Mouse (Mus musculus): ENCODE results near the gene Ntrk1. TPM values are rescaled to one million over a fixed set of nuclear protein-coding genes. Genes with fewer than 3 reads are reported as not detected.

Ntrk1 gene
- polyA plus RNA-seq, 1 experiment from 2014 or later = 0.97 TPM

GRCm38 (mm10) chr3:87796736-87797334 lies 1.9 kb upstream of the Ntrk1 start, which contains the start of gene Insrr:
Gene Insrr, plus strand, starts transcription at chr3:87796951.
- H3K4me3 ChIP-seq (ENCODE audit: low read depth, low read length) = peak within 1 kb of the TSS; percentile 22
- ATAC-seq (ENCODE audit: insufficient number of reproducible peaks, insufficient read depth, low FRiP score, low read depth) = no peak
- peaks cover 52% of the 10 kb centered on the region for H3K27me3 ChIP-seq (ENCODE audit: control insufficient read depth, insufficient read depth, low read length)
- peak within 1 kb of the TSS; percentile 58 for H3K4me2 ChIP-seq (replicated peaks; ENCODE audit: low read depth, low read length)
- peak within 1 kb of the TSS; percentile 30; the same call in 1 of the 2 replicates for H3K9ac ChIP-seq (replicated peaks; ENCODE audit: low read depth, low read length)
- no peaks in the 10 kb centered on the region for H3K36me3 ChIP-seq (ENCODE audit: control insufficient read depth, insufficient read depth, low read length)
- H3K27ac ChIP-seq (ENCODE audit: low read length) = no peak within 1 kb of the TSS
- peaks cover 3% of the 10 kb centered on the region; the same call in 1 of the 2 replicates for H3K4me1 ChIP-seq (ENCODE audit: control insufficient read depth, insufficient read depth, low read length)
- no peaks in the 10 kb centered on the region for H3K9me3 ChIP-seq (ENCODE audit: control insufficient read depth, low read depth, low read length)
- under 1% methylated on average over 29 of the region's 29 CpGs for WGBS

DNA sequence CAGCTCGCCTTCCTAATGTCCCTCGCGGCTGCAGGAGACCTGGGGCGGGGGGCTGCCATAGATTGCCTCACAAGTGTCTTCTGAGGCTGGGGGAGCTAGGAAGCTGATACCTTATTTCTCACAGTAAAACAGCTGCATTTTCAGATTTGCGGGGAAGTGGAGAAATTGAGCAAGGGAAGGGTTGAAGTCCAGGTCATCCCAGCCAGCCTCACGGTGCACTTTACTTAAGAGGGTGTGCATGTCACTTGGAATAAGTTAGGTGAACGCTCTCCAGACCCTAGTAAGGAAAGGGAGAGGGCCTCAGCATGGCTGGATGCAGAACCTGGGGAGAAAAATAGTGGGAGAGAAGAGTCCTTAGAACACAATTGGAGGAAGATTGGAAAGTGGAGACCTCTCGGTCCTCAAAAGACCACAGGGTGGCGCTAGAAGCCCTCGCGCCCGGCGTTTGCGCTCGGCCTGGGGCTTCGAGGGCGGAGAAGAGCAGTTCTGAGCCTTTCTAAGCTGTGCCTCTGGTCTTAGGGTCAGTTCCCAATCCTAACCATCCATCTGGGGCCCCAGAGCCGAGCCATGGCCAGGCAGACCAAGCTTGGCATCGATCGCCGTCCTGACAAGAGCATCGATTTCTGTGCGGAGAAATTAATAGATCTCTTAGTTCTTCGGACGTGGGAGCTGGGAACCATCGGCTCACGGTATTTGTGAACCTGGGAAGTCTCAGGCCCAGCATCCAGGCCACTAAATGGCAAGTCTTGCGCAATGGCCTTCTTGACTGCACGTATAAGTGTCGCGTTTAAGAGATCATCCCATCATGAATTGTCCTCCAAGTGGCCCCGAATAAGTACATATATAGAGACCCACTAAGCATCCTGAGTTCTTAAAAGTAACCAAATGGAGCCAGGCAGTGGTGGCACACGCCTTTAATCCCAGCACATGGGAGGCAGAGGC lies 645 bp upstream of the Ntrk1 start:
- peak overlapping the region; percentile 34 for H3K4me2 ChIP-seq (replicated peaks; ENCODE audit: low read depth, low read length)
- H3K9ac ChIP-seq (replicated peaks; ENCODE audit: low read depth, low read length) = no peak overlapping the region
- ATAC-seq (ENCODE audit: insufficient number of reproducible peaks, insufficient read depth, low FRiP score, low read depth) = no peak
- peaks cover 3% of the 10 kb centered on the region; the same call in 1 of the 2 replicates for H3K4me1 ChIP-seq (ENCODE audit: control insufficient read depth, insufficient read depth, low read length)
- H3K36me3 ChIP-seq (ENCODE audit: control insufficient read depth, insufficient read depth, low read length) = no peaks in the 10 kb centered on the region
- no peak overlapping the region for H3K27ac ChIP-seq (ENCODE audit: low read length)
- no peaks in the 10 kb centered on the region for H3K9me3 ChIP-seq (ENCODE audit: control insufficient read depth, low read depth, low read length)
- WGBS = 16% methylated on average over 33 of the region's 33 CpGs
- peaks cover 50% of the 10 kb centered on the region for H3K27me3 ChIP-seq (ENCODE audit: control insufficient read depth, insufficient read depth, low read length)
- H3K4me3 ChIP-seq (ENCODE audit: low read depth, low read length) = peak overlapping the region; percentile 20

- no peaks in the 10 kb centered on the region for H3K9me3 ChIP-seq (ENCODE audit: control insufficient read depth, low read depth, low read length)
- H3K4me3 ChIP-seq (ENCODE audit: low read depth, low read length) = no peak overlapping the region
- H3K4me1 ChIP-seq (ENCODE audit: control insufficient read depth, insufficient read depth, low read length) = peaks cover 19% of the 10 kb centered on the region
- H3K9ac ChIP-seq (replicated peaks; ENCODE audit: low read depth, low read length) = no peak overlapping the region
- peaks cover 20% of the 10 kb centered on the region for H3K27me3 ChIP-seq (ENCODE audit: control insufficient read depth, insufficient read depth, low read length)
- 36% methylated on average over 5 of the region's 5 CpGs for WGBS
- H3K36me3 ChIP-seq (ENCODE audit: control insufficient read depth, insufficient read depth, low read length) = no peaks in the 10 kb centered on the region
- H3K27ac ChIP-seq (ENCODE audit: low read length) = no peak overlapping the region
- no peak overlapping the region for H3K4me2 ChIP-seq (replicated peaks; ENCODE audit: low read depth, low read length)
- no peak for ATAC-seq (ENCODE audit: insufficient number of reproducible peaks, insufficient read depth, low FRiP score, low read depth)
These were observed 5.2 kb downstream of the Ntrk1 start for GRCm38 (mm10) chr3:87789768-87790167.

GRCm38 (mm10) chr3:87789248-87789647 lies 5.7 kb downstream of the Ntrk1 start:
- WGBS = 67% methylated on average over 1 of the region's 1 CpGs
- no peak for ATAC-seq (ENCODE audit: insufficient number of reproducible peaks, insufficient read depth, low FRiP score, low read depth)
- peaks cover 15% of the 10 kb centered on the region for H3K27me3 ChIP-seq (ENCODE audit: control insufficient read depth, insufficient read depth, low read length)

DNA sequence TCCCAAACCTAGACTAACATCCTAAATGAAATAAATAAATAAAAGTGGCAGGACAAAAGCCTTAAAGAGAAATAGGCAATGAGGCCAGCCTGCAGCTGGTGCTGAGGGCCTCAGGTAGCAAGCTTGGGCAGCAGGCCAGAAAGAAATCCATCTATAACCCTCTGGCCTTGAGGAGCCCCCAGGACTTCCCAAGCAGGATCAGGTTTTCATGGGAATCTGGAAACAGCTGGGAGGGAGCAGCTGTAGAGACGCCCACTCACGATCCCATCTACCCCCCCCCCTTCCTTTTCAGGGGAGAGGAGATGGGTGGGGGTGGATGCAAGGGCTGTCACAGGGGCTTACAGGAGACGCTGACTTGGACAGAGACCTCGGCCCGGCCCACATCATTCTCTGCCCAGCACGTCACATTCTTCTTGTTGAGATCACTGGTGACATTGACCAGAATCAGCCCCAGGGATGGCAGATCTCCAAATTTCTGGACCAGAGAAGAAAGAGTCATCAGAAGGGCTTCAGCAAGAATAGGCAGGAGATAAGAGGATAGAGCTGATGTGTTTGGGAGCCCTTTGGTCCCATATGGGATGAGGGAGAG lies 9.2 kb downstream of the Ntrk1 start:
- ATAC-seq (ENCODE audit: insufficient number of reproducible peaks, insufficient read depth, low FRiP score, low read depth) = no peak
- Histone ChIP-seq H3K36me3 (ENCODE audit: control insufficient read depth, insufficient read depth, low read length) (no peaks in the 10 kb centered on the region), H3K9me3 (ENCODE audit: control insufficient read depth, low read depth, low read length) (no peaks in the 10 kb centered on the region), H3K9ac (replicated peaks; ENCODE audit: low read depth, low read length) (no peak overlapping the region), H3K4me3 (ENCODE audit: low read depth, low read length) (no peak overlapping the region), H3K27ac (ENCODE audit: low read length) (0 out of 2 replicates have a peak overlapping the region, but pooled peaks have one; percentile 21), H3K4me2 (replicated peaks; ENCODE audit: low read depth, low read length) (no peak overlapping the region), H3K4me1 (ENCODE audit: control insufficient read depth, insufficient read depth, low read length) (peaks cover 21% of the 10 kb centered on the region), H3K27me3 (ENCODE audit: control insufficient read depth, insufficient read depth, low read length) (no peaks in the 10 kb centered on the region)
- 29% methylated on average over 6 of the region's 6 CpGs for WGBS

More at GRCm38 (mm10) chr3:87789248-87789647, 5.7 kb downstream of the Ntrk1 start:
- no peak overlapping the region for H3K27ac ChIP-seq (ENCODE audit: low read length)
- H3K4me1 ChIP-seq (ENCODE audit: control insufficient read depth, insufficient read depth, low read length) = peaks cover 19% of the 10 kb centered on the region
- no peaks in the 10 kb centered on the region for H3K9me3 ChIP-seq (ENCODE audit: control insufficient read depth, low read depth, low read length)
- no peak overlapping the region for H3K4me3 ChIP-seq (ENCODE audit: low read depth, low read length)
- H3K36me3 ChIP-seq (ENCODE audit: control insufficient read depth, insufficient read depth, low read length) = no peaks in the 10 kb centered on the region
- no peak overlapping the region for H3K9ac ChIP-seq (replicated peaks; ENCODE audit: low read depth, low read length)
- H3K4me2 ChIP-seq (replicated peaks; ENCODE audit: low read depth, low read length) = no peak overlapping the region

DNA sequence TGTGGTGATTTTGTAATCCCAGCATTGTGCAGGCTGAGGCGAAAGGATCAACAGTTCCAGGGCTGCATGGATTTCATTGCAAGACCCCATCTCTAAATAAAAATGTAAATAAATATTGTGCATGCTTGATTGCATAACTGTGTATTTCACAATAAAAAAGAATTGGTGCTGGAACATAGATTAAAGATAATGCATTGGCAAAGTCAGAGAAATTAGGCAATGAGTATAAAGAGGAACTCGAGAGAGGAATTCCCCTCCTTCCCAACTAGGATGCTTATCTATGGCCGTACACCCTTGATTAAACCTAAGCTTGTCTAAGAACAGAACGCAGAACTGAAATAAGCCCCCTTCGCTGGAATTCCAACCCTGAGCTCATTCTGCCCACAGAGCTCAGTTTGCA lies 9.8 kb downstream of the Ntrk1 start:
- no peaks in the 10 kb centered on the region for H3K36me3 ChIP-seq (ENCODE audit: control insufficient read depth, insufficient read depth, low read length)
- ATAC-seq (ENCODE audit: insufficient number of reproducible peaks, insufficient read depth, low FRiP score, low read depth) = no peak
- no peak overlapping the region for H3K4me2 ChIP-seq (replicated peaks; ENCODE audit: low read depth, low read length)
- no peak overlapping the region for H3K9ac ChIP-seq (replicated peaks; ENCODE audit: low read depth, low read length)
- no peaks in the 10 kb centered on the region for H3K9me3 ChIP-seq (ENCODE audit: control insufficient read depth, low read depth, low read length)
- no peak overlapping the region for H3K27ac ChIP-seq (ENCODE audit: low read length)
- peaks cover 21% of the 10 kb centered on the region for H3K4me1 ChIP-seq (ENCODE audit: control insufficient read depth, insufficient read depth, low read length)
- H3K4me3 ChIP-seq (ENCODE audit: low read depth, low read length) = no peak overlapping the region
- no peaks in the 10 kb centered on the region for H3K27me3 ChIP-seq (ENCODE audit: control insufficient read depth, insufficient read depth, low read length)
- 49% methylated on average over 5 of the region's 5 CpGs for WGBS

DNA sequence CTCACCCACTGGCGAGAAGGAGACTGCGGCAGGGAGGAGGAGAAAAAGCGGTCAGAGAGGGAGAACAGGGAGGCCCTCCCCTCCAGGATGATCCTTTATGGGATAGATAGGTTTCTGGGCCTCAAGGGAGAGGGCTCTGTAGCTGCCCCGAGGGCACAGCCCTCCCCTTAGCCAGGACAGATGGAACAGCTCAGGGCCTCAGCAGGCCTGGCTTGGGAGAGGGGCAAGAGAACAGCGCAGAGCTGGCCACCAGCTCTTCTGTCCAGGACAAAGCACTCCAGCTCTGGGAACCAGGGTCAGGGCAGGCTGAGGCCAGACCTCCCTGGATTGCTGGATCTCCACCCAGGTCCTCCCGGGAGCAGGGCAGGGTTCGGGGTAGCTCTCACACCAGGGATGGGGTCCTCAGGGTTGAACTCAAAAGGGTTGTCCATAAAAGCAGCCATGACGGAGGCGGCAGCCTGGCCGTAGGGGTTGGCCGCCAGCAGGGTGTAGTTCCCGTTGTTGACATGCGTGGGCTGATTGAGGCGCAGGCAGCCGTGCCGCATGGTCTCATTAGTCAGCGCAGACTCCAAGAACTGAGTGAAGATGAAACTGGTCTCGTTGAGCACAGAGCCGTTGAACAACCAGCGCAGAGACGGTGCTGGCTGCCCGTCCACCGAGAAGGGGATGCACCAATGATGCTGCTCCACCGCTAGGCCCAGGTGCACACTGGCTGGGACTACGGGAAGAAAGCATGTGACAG lies 11.5 kb downstream of the Ntrk1 start:
- no peaks in the 10 kb centered on the region for H3K9me3 ChIP-seq (ENCODE audit: control insufficient read depth, low read depth, low read length)
- H3K4me3 ChIP-seq (ENCODE audit: low read depth, low read length) = no peak overlapping the region
- no peak for ATAC-seq (ENCODE audit: insufficient number of reproducible peaks, insufficient read depth, low FRiP score, low read depth)
- 81% methylated on average over 25 of the region's 25 CpGs for WGBS
- H3K27ac ChIP-seq (ENCODE audit: low read length) = no peak overlapping the region
- H3K27me3 ChIP-seq (ENCODE audit: control insufficient read depth, insufficient read depth, low read length) = no peaks in the 10 kb centered on the region
- H3K36me3 ChIP-seq (ENCODE audit: control insufficient read depth, insufficient read depth, low read length) = no peaks in the 10 kb centered on the region
- H3K9ac ChIP-seq (replicated peaks; ENCODE audit: low read depth, low read length) = no peak overlapping the region
- H3K4me2 ChIP-seq (replicated peaks; ENCODE audit: low read depth, low read length) = no peak overlapping the region
- peaks cover 13% of the 10 kb centered on the region for H3K4me1 ChIP-seq (ENCODE audit: control insufficient read depth, insufficient read depth, low read length)

- H3K36me3 ChIP-seq (ENCODE audit: control insufficient read depth, insufficient read depth, low read length) = no peaks in the 10 kb centered on the region
- no peak for ATAC-seq (ENCODE audit: insufficient number of reproducible peaks, insufficient read depth, low FRiP score, low read depth)
- no peaks in the 10 kb centered on the region for H3K27me3 ChIP-seq (ENCODE audit: control insufficient read depth, insufficient read depth, low read length)
- H3K9ac ChIP-seq (replicated peaks; ENCODE audit: low read depth, low read length) = no peak overlapping the region
- no peaks in the 10 kb centered on the region for H3K9me3 ChIP-seq (ENCODE audit: control insufficient read depth, low read depth, low read length)
- no peak overlapping the region for H3K4me3 ChIP-seq (ENCODE audit: low read depth, low read length)
- no peak overlapping the region for H3K27ac ChIP-seq (ENCODE audit: low read length)
- peaks cover 3% of the 10 kb centered on the region for H3K4me1 ChIP-seq (ENCODE audit: control insufficient read depth, insufficient read depth, low read length)
- no peak overlapping the region for H3K4me2 ChIP-seq (replicated peaks; ENCODE audit: low read depth, low read length)
- 34% methylated on average over 2 of the region's 2 CpGs for WGBS
These were observed 15.9 kb downstream of the Ntrk1 start for GRCm38 (mm10) chr3:87779086-87779485.

Measured in stomach, embryonic 14.5 days (tissue).